Mouse (Mus musculus) yolk sac, embryonic 10.5 days (tissue): Measurements from ENCODE around the gene Haus5.
A peak's percentile ranks its signal among the peaks of the same experiment; 100 is the strongest.

ENCODE experiments used
- DNase-seq: peaks from one replicate; pipeline ENCODE4 v3.0.0-alpha.2; 2017; ENCODE audit warnings: low spot score

Haus5 gene

GRCm38 (mm10) chr7:30664529-30665200 lies at the start of gene Haus5:
Gene Haus5, minus strand, starts transcription at chr7:30664994.
- DNase-seq, result peak; percentile 87

- no peak for DNase-seq
Measured at GRCm38 (mm10) chr7:30711942-30712341, 47.1 kb upstream of the Haus5 start, which contains the start of gene Atp4a. Gene Atp4a, plus strand, starts transcription at chr7:30712209.

DNA sequence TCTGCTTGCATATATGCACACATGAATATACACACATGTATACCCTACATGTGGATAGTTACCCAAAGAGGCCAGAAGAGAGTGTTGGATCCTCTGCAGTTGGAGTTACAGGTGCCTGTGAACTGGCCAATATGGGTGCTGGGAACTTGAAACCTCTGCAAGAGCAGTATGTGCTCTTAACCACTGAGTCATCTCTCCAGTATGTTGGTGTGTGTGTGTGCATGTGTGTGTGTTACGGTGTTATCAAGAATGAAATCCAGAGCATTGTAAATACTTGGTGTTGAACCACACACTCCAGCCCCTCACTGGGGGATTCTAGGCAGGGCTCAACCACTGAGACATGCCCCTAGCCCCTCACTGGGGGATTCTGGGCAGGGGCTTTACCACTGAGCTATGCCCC lies 42.6 kb upstream of the Haus5 start:
- no peak for DNase-seq

GRCm38 (mm10) chr7:30706214-30706882 lies 41.6 kb upstream of the Haus5 start:
- no peak for DNase-seq

DNA sequence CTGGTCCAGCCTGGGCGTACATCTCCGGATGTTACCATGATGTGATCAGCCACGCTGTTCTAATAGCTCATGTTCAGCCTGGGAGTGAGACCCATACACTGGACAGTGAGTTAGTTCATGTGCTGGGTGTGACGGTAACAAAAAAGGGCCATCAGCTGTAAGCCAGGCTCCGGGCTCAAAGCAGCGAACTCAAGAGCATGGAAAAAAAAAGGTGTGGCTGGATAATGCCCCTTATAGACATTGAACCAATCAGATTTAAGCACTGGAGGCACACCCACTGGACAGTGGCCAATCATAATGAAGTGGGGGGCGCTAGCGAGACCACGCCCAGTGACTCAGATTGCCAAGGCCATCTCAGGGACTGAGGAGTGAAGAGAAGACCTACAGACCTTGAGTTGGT lies 33.8 kb upstream of the Haus5 start, which contains the start of gene 2200002J24Rik:
Gene 2200002J24Rik (plus strand): TSS at position 338 of the 400 bp plus-strand sequence.
- DNase-seq, result peak; percentile 8

- DNase-seq, result no peak
Measured at GRCm38 (mm10) chr7:30698101-30698500, 33.3 kb upstream of the Haus5 start.

- no peak for DNase-seq
Measured at GRCm38 (mm10) chr7:30688325-30688724, 23.5 kb upstream of the Haus5 start.

DNA sequence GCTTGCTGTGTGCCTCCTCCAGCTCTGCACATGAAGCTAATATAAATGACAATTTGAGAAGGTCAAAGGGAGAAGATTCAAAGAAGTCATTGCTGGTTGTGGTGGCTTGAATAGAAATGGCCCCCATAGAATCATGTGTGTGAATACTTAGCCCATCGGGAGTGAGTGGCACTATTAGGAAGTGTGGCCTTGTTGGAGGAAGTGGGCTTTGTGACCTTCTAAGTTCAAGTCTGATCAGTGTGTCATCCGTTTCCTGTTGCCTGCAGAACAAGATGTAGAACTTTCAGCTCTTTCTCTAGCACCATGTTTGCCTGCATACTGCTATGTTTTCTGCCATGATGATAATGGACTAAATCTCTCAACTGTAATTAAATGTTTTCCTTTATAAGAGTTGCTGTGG lies 18.6 kb upstream of the Haus5 start:
- no peak for DNase-seq

GRCm38 (mm10) chr7:30681897-30682296 lies 17.1 kb upstream of the Haus5 start:
- no peak for DNase-seq

- DNase-seq, result no peak
Measured at GRCm38 (mm10) chr7:30678263-30678975, 13.6 kb upstream of the Haus5 start.

- no peak for DNase-seq
Measured at GRCm38 (mm10) chr7:30671480-30671879, 6.7 kb upstream of the Haus5 start, which contains the start of gene Pmis2. Gene Pmis2, minus strand, starts transcription at chr7:30671605.

- DNase-seq, result no peak
Measured at GRCm38 (mm10) chr7:30669229-30669628, 4.4 kb upstream of the Haus5 start.

DNA sequence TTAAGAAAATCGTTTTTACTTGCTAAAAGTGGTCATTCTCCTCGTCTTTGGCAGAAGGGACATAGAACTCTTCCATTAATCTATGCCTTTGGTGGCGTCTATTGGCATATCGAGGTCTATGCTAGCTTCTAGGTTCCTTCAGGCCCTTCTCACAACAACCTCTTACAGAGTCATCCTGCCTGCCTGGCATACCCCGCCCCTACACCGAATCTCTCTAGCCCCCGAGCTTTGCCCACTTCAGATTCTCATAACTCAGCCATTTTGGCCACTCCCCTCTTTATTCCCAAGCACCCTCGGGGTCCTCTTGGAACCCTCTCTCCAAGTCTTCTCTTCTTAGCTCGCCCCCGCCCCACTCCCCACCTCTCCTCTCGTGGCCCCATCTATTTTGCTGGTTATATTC lies 527 bp upstream of the Haus5 start:
- DNase-seq, result no peak

DNA sequence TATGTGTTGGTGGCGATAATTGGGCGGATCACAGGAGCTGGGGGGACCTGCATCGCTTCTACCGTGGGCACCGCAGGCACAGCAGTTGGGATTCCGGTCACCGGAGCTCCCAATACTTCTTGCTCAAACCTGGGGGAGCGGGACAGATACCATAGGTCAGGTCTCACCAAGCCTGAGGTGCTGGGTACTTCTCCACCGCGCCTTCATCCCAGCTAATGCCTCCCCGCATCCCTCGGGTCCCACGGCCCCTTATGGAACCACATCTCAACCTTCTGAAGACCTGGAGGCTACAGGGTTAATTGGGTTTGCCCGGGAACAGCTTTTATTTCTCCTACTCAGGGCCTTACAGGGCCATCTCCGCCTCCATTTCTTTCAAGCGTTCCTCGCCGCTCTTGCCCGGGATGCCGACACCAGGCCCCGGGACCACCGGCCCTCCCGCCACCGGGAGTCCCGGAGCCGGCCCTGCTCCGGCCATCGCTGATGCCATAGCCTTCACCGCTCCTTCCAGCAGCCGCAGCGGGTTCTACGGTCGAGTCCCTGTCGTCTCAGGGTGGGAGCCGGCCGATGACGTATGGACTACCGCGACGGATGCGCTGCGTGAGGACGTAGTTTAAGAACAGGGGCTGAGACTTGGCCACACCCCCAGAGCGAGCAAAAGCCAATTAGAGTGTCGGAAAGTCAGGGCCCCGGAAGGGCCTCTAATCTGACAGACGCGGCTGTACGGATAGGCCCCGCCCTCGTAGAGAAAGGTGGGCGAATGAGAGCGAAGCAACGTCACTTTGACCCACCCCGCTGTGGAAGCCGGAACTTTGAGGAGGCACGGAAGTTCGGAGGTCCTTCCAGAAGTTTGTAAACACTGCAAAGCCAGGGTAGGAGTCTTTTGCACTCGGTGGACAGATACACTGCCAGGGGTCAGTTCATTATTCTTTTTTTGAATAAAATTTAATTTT lies 14.9 kb downstream of the Haus5 start, which contains the start of gene Rbm42:
Gene Rbm42 (minus strand): TSS at position 727 of the 950 bp plus-strand sequence.
- peak; percentile 98 for DNase-seq

GRCm38 (mm10) chr7:30639083-30639482 lies 25.7 kb downstream of the Haus5 start:
- no peak for DNase-seq

GRCm38 (mm10) chr7:30636395-30636794 lies 28.4 kb downstream of the Haus5 start:
- no peak for DNase-seq

DNA sequence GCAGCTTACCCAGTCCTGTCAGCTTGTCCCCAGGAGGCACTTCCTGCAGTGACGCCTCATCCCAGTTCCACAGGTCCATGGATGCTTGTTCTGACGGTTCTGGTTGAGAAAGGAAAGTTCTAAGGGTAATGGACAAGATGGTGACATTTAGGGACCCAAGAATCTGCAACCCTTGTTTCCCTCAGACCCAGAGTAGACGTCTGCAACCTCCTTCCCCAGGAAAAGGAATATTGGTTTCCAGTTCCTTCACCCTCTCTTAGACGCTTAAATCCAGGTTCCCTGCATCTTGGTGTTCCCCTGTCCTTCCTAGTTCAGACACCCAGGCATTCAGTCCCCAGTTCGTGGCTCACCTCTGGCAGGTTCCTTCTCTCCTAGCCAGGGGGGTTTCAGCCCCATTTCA lies 29.0 kb downstream of the Haus5 start, which contains the start of gene Etv2:
Gene Etv2 (minus strand): TSS at position 101 of the 400 bp plus-strand sequence.
- DNase-seq, result no peak

DNA sequence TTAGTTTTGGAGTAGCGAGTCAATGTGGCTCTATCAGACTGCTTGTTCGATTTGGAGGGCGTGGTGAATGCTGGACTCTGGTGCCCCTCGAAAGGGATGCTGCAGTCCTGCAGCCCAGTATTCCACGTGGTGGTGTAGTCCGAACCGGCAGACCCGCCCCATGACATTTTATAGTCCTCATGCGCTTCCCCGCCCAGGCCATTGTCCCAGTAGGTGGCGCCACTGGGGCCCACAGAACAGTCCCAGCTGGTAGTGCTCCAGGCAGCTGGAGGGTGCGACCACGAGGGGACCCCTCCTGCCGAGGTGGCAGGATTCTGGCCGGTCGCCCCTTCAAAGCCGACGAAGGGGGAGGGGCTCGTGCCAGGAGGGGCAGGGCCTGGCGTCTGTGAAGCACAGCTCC lies 30.2 kb downstream of the Haus5 start:
- DNase-seq, result peak; percentile 46

DNA sequence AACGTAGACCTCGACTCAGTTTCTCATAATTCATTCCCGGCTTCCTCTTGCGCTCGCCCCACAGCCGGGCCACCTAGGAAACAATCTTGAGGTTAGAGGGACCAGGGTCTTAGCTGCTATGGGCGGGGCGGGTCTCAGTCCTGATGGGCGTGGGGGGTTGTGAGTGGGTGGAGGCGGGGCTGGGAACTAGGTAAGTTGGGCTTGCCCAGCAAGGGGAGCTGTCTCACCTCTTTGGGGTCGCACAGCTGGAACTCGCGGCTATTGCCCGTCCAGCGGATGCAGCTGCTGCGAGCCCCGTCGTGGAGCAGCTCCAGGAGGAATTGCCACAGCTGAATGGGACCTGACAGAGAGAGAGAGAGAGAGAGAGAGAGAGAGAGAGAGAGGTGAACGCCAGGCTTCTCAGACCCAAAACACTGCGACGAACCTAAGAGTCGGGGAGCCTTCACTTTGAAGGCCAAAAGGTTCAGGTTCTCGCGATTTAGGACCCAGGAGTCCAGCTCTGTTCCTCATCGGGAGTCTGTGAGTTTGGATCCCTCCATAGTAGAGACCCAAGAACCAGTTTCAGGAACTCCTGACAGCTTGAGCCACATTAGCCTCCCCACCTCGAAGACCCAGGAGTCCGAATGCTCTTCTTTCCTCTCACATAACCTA lies 30.9 kb downstream of the Haus5 start:
- no peak for DNase-seq

- no peak for DNase-seq
Measured at GRCm38 (mm10) chr7:30629013-30629412, 35.8 kb downstream of the Haus5 start.

DNA sequence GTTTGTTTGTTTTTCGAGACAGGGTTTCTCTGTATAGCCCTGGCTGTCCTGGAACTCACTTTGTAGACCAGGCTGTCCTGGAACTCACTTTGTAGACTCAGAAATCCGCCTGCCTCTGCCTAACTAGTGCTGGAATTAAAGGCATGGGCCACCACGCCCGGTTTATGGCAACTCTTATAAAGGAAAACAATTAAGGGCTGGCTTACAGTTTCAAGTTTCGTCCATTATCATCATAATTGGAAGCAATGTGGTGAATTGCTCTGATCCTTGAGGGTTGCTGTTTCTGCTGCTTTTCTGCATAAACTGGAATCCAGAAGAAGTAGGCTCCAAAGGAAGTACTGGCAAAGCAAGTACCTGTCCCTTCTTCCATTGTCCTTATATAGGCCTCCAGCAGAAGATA lies 38.1 kb downstream of the Haus5 start:
- DNase-seq, result no peak
